15 mouse cellular contexts compared by ENCODE assay signal in genomic region chr3:158067916-158068315, GRCm38 (mm10). TPM values are rescaled to one million over a fixed set of nuclear protein-coding genes. Genes with fewer than 3 reads are reported as not detected.
DNase-seq lines count a peak whose midpoint lies in the region.
"Had no signal": no experiment of that assay in that cellular context is flagged by ENCODE, and none has a peak within 500 bp of the region (broad histone marks: within the 10 kb centered on the region; RNA-seq: fewer than 3 reads in every experiment).

No protein-coding gene starts in this region.

- intact Hi-C loops in left cerebral cortex, postnatal 36 days (cut with DNase I), result no loop called here

- DNase-seq in 3134 (ENCODE audit: extremely low read depth, insufficient read length, low spot score) (peak; percentile 6), 3T3-L1 (ENCODE audit: low read depth, low spot score) (peak; percentile 13), R1 (ENCODE audit: low read depth, low spot score) (peak; percentile 27)
- DNase-seq in embryo, embryonic 11 days, result no peak
- no peak for DNase-seq in left cerebral cortex, postnatal 36 days (ENCODE audit: low spot score in 2 of 2)
- no peak for DNase-seq in frontal cortex, postnatal 10 days (ENCODE audit: low spot score in 2 of 2)
- DNase-seq: B cell, adult 2 months; cerebellum, adult 11 months; cerebellum, adult 2 months; cerebellum, postnatal 36 days; gastrocnemius, adult 2 months; gastrocnemius, postnatal 14 days; heart, adult 18-20 months; heart, postnatal 14 days; heart, postnatal 4 days had no signal

RNA-seq across cellular contexts. Expression of gene Lrrc40, which starts 31.5 kb away (rescaled TPM):
- 10 to 100 TPM; 27.4 to 30.0 TPM for total RNA-seq in left cerebral cortex, postnatal 36 days (2021)

RNA-seq across cellular contexts. Expression of gene Srsf11, which starts 31.5 kb away (rescaled TPM):
- total RNA-seq in left cerebral cortex, postnatal 36 days (2021), result 100 to 1,000 TPM; 120 to 220 TPM

Comparison
In these comparisons a context has a peak if more than half of its experiments do, and no peak if none do; other contexts are left out.
1. DNase-seq: peak in 3134 (single experiment), 3T3-L1 (single experiment) and R1 (single experiment); none in embryo, embryonic 11 days (single experiment), left cerebral cortex, postnatal 36 days (0 of 2) and frontal cortex, postnatal 10 days (0 of 2).